Mouse (Mus musculus): Measurements from ENCODE around the gene Izumo4. TPM values are rescaled to one million over a fixed set of nuclear protein-coding genes. Genes with fewer than 3 reads are reported as not detected.

The Izumo4 gene
- 67.9 TPM for polyA plus RNA-seq (2017; shearing (Covaris generic))

DNA sequence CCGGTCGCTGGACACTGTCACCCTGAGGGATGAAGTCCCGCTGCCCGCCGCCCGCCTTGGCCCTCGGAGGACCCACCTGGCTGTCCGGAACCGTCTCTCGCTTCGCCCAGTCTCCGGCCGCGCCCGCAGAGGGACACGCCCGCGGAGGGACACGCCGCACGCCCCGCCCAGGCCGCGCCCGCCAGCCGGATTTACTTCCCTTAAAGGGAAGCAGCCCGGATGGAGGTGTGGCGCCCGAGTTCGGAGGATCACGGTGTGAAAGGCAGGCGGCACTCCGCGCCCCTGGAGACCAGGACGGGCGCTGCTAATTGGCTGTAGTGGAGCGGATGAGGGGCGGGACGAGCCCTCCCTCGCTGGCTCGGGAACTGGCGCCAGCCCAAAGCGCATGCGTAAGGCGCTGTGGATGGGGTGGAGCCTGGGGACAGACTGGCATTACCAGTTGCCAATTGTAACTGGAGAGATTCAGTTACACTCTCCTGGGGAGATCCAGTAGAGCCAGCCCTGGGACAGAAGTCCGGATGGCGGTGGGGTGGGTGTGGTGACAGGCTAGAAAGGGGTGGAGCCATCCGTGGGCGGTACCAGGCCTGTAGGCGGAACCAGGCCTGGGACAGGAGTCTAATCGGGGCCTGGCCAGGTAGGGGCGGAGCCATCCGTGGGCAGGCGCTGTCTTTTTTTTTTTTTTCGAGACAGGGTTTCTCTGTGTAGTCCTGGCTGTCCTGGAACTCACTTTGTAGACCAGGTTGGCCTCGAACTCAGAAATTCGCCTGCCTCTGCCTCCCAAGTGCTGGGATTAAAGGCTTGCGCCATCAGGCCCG lies at the start of gene Izumo4, which contains the start of gene Mob3a:
Gene Izumo4, plus strand, starts transcription at position 464 of the 815 bp plus-strand sequence.
Gene Mob3a, minus strand, starts transcription at position 257 of the 815 bp plus-strand sequence.

DNA sequence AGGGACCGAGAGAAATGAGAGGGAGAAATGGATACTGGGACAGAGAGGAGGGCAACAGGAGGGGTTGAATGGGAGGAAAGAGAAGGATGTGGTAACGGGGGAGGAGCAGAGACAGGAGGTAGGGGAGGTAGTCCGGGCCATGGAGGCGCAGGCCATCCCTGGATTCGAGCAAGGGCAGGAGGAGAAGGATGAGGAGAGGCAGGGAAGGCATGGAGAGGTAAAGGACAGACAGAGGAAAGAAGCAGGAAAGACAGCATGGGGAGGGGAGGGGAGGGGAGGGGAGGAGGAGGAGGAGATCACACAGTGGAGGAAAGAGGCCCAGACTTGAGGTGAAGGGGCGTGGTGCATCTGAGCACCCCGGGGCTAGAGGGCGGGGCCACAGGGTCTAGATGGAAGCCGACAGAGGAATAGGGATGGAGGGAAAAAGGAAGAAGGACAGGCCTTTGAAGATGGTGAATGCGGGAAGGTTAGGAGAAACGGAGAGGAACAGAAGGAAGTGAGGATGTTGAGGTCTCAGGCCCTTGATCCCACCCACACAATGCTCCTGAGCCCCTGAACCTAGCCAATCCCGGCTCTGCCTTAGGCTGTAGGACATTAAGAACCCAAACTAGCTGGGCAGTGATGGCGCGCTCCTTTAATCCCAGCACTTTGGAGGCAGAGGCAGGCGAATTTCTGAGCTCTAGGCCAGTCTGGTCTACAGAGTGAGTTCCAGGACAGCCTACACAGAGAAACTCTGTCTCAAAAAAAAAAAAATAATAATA lies 44.9 kb upstream of the Izumo4 start, which contains the start of gene Btbd2:
Gene Btbd2, minus strand, starts transcription at position 209 of the 761 bp plus-strand sequence.

DNA sequence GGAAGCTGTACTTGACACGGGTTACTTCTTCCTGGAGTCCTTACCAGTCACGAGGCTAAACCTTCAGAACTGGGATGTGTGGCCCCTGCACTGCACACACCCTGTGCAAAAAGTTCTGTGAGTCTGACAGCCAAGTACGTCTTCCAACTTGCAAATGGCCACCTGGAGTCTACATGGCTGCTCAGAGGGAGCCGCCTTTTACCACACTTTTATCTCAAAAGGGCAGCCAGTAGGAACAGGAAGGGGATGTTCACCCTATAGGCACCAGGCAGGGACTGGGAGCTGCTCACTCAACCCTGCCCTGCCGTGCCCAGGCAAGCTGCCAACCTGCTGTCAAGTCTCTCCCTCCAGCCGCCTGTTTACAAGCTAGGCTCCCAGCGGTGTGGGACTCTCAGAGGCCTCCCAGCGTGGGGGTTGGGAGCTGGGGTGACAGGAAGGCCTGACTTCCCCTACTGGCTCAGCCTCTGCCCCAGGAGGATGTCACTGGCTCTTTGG lies 24.0 kb upstream of the Izumo4 start, which contains the start of gene Mknk2:
Gene Mknk2, minus strand, starts transcription at position 171 of the 495 bp plus-strand sequence.

DNA sequence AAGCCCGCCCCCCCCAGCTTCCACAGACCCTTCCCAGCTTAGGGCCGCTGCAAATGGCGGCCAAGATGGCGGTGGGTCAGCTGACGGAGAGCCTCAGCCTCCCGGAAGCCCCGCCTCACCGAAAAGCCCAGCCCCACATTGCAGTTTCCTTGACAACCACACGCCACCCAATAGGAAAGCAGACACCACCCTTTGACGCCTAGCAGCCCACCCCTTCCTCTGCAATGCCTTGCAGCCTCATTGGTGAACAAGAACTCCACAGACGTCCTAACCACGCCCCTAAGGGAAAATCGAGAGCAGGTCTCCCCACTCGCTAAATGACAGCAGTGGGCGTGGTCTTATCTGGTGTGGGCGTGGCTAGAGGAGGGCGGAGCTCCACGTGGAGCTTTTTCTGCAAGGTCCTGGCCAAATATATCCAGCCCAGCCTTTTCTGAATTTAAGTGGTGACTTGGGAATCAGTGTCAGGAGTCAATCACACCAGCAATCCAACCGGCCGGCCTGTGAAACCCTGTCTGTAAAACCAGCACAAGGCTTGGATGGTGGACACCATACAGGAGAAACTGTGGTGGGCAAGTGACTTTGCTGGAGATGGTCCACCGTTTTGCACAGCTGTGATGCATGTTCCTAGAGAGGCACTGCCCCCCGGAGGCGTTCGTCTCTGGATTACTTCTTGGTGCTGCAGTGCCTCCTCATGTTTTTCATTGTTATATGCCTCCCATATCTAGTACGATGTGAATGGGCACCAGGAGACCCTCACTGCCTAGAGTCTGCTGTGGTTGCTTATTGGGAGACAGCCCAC lies 40.4 kb downstream of the Izumo4 start, which contains the start of gene Ap3d1:
Gene Ap3d1, minus strand, starts transcription at position 85 of the 799 bp plus-strand sequence.

DNA sequence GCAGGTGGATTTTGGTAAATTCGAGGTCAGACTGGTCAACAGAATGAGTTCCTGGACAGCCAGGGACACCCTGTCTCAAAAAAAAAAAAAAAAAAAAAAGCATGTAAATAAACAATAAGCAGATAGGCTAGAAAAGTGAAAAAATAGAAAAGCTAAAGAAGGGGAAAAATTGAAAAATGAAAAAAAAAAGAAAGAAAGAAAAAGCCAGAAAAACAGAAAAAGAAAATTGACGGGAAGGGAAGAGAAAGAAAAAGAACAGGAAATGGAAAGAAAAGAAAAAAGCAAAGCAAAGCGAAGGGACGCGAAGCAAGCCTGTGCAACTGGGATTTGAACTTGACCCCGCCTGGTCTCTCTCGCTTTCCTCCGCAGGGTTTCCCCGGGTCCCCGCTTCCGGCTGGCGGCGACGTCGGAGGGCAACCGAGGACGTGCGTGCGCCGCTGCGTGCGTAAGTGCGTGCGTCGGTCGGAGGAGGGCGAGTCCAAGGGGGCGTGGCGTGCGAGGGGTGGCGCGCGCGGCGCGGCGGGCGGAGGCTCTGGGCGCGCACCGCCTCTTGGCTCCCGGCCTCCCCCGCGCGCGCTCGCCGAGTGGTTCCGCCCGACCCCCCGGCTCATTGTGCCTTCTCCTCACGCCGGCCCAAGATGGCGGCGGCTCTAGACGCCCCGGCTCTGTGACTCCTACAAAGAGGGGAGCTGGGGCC lies 52.8 kb downstream of the Izumo4 start, which contains the start of gene Dot1l:
Gene Dot1l, plus strand, starts transcription at position 613 of the 697 bp plus-strand sequence.

Other genes starting within 250 kb of the Izumo4 start
- not detected for gene Onecut3, start 207.3 kb upstream of the Izumo4 start, polyA plus RNA-seq (2017; shearing (Covaris generic))
- not detected for gene Atp8b3, start 163.1 kb upstream of the Izumo4 start, polyA plus RNA-seq (2017; shearing (Covaris generic))
- gene Rexo1, start 140.6 kb upstream of the Izumo4 start, polyA plus RNA-seq (2017; shearing (Covaris generic)), result 83.0 TPM
- 17.2 TPM for gene Klf16, start 124.9 kb upstream of the Izumo4 start, polyA plus RNA-seq (2017; shearing (Covaris generic))
- 93.3 TPM for gene Abhd17a, start 111.8 kb upstream of the Izumo4 start, polyA plus RNA-seq (2017; shearing (Covaris generic))
- 102 TPM for gene Scamp4, start 99.3 kb upstream of the Izumo4 start, polyA plus RNA-seq (2017; shearing (Covaris generic))
- gene Adat3, start 99.3 kb upstream of the Izumo4 start, polyA plus RNA-seq (2017; shearing (Covaris generic)), result 6.9 TPM
- 8.5 TPM for gene Gm49322, start 96.2 kb upstream of the Izumo4 start, polyA plus RNA-seq (2017; shearing (Covaris generic))
- gene Csnk1g2, start 79.3 kb upstream of the Izumo4 start, polyA plus RNA-seq (2017; shearing (Covaris generic)), result 353 TPM
- gene Btbd2, start 45.1 kb upstream of the Izumo4 start, polyA plus RNA-seq (2017; shearing (Covaris generic)), result 22.0 TPM
- gene Mknk2, start 24.1 kb upstream of the Izumo4 start, polyA plus RNA-seq (2017; shearing (Covaris generic)), result 190 TPM
- gene Mob3a, start 207 bp upstream of the Izumo4 start, polyA plus RNA-seq (2017; shearing (Covaris generic)), result 103 TPM
- gene Ap3d1, start 40.1 kb downstream of the Izumo4 start, polyA plus RNA-seq (2017; shearing (Covaris generic)), result 79.7 TPM
- 39.6 TPM for gene Dot1l, start 53.0 kb downstream of the Izumo4 start, polyA plus RNA-seq (2017; shearing (Covaris generic))
- 65.0 TPM for gene Sf3a2, start 96.0 kb downstream of the Izumo4 start, polyA plus RNA-seq (2017; shearing (Covaris generic))
- 196 TPM for gene Plekhj1, start 96.4 kb downstream of the Izumo4 start, polyA plus RNA-seq (2017; shearing (Covaris generic))
- gene Amh, start 103.1 kb downstream of the Izumo4 start, polyA plus RNA-seq (2017; shearing (Covaris generic)), result not detected
- not detected for gene Jsrp1, start 111.3 kb downstream of the Izumo4 start, polyA plus RNA-seq (2017; shearing (Covaris generic))
- gene Oaz1, start 124.5 kb downstream of the Izumo4 start, polyA plus RNA-seq (2017; shearing (Covaris generic)), result 2,215 TPM
- gene Lingo3, start 141.9 kb downstream of the Izumo4 start, polyA plus RNA-seq (2017; shearing (Covaris generic)), result not detected
- 91.1 TPM for gene Lsm7, start 153.0 kb downstream of the Izumo4 start, polyA plus RNA-seq (2017; shearing (Covaris generic))
- 19.0 TPM for gene Sppl2b, start 153.1 kb downstream of the Izumo4 start, polyA plus RNA-seq (2017; shearing (Covaris generic))
- not detected for gene Tmprss9, start 169.7 kb downstream of the Izumo4 start, polyA plus RNA-seq (2017; shearing (Covaris generic))
- gene Timm13, start 198.8 kb downstream of the Izumo4 start, polyA plus RNA-seq (2017; shearing (Covaris generic)), result 150 TPM
- gene Lmnb2, start 216.1 kb downstream of the Izumo4 start, polyA plus RNA-seq (2017; shearing (Covaris generic)), result 14.8 TPM
- 43.3 TPM for gene Gadd45b, start 227.9 kb downstream of the Izumo4 start, polyA plus RNA-seq (2017; shearing (Covaris generic))

Data from naive thymus-derived CD4-positive, alpha-beta T cell, adult 5 months (primary cell).